Mouse (Mus musculus): ENCODE data around the gene Nubpl. TPM values are rescaled to one million over a fixed set of nuclear protein-coding genes. Genes with fewer than 3 reads are reported as not detected.

Nubpl gene
- polyA plus RNA-seq, 1 experiment from 2014 or later, result 13.3 TPM

DNA sequence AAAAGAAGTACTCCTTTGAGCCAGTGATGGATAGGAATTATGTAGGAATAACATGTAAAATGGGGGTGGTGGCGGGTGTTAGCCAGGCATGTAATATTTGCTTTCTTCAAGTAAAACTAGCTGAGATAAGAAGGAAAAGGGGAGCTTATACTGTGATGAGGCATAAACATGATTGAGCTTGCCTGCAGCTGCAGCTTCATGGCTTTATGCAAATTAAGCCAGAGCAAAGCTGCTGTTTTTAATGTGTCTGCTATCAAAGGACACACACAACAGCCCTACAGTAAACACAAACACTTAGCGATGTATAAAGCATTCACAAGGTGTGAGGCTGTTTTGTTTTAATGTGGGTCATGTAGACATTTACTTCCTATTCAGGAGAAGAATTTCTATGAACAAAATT is 196.4 kb downstream of the Nubpl start:
- Histone ChIP-seq H3K27me3 (no peaks in the 10 kb centered on the region), H3K4me3 (replicated peaks) (no peak overlapping the region), H3K4me1 (peaks cover 9% of the 10 kb centered on the region), H3K27ac (replicated peaks) (no peak overlapping the region), H3K4me2 (replicated peaks) (no peak overlapping the region), H3K36me3 (no peaks in the 10 kb centered on the region), H3K9ac (no peak overlapping the region), H3K9me3 (replicated peaks) (no peaks in the 10 kb centered on the region)
- WGBS, result 73% methylated on average over 2 of the region's 2 CpGs
- ATAC-seq (ENCODE audit: insufficient number of reproducible peaks, low FRiP score, low TSS enrichment, low read depth), result no peak

DNA sequence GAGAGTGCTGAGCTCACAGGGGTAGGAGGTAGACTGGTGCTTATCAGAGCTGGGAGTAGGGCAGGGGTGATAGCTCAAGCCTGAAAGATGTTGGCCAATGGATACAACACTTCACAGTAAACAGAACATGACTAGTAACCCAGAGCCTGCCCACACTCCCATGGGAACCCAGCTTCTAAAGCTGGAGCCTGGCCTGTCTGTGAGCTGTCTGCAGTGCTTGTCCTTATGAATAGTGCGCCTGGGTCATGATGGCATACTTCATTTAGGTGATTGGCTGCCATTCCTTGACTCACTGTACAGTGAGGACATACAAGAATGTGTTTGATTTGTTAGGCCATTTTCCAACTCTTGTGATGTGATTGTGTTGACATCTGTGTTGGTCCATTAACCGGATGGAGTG is 200.5 kb downstream of the Nubpl start:
- Histone ChIP-seq H3K4me2 (replicated peaks) (no peak overlapping the region), H3K4me3 (replicated peaks) (no peak overlapping the region), H3K27me3 (no peaks in the 10 kb centered on the region), H3K9ac (no peak overlapping the region), H3K9me3 (replicated peaks) (no peaks in the 10 kb centered on the region), H3K4me1 (no peaks in the 10 kb centered on the region), H3K27ac (replicated peaks) (no peak overlapping the region), H3K36me3 (no peaks in the 10 kb centered on the region)
- 84% methylated on average over 2 of the region's 2 CpGs for WGBS
- ATAC-seq (ENCODE audit: insufficient number of reproducible peaks, low FRiP score, low TSS enrichment, low read depth), result no peak

DNA sequence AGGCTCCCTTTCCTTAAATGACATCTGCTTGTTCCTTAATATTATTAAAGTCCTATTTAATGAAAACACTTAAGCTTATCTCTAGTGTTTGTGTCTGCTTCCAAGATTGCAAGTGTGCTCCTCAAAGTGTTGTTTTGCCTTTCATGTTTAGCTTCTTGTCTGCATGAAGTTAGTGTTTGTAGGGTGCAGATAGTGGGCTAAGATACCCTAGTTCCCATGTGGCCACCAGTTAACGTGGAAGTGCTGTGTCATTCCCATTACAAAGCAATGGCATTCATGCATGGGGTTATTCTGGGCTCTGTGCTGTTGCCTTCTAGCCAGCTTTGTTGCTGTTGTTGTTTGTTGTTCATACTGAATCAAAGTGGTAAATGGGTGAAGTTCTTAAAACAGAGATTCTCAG is 201.1 kb downstream of the Nubpl start:
- Histone ChIP-seq H3K4me1 (no peaks in the 10 kb centered on the region), H3K27me3 (no peaks in the 10 kb centered on the region), H3K4me2 (replicated peaks) (no peak overlapping the region), H3K36me3 (no peaks in the 10 kb centered on the region), H3K4me3 (replicated peaks) (no peak overlapping the region), H3K9me3 (replicated peaks) (no peaks in the 10 kb centered on the region), H3K9ac (no peak overlapping the region), H3K27ac (replicated peaks) (no peak overlapping the region)
- WGBS, result 68% methylated on average over 1 of the region's 1 CpGs
- no peak for ATAC-seq (ENCODE audit: insufficient number of reproducible peaks, low FRiP score, low TSS enrichment, low read depth)

DNA sequence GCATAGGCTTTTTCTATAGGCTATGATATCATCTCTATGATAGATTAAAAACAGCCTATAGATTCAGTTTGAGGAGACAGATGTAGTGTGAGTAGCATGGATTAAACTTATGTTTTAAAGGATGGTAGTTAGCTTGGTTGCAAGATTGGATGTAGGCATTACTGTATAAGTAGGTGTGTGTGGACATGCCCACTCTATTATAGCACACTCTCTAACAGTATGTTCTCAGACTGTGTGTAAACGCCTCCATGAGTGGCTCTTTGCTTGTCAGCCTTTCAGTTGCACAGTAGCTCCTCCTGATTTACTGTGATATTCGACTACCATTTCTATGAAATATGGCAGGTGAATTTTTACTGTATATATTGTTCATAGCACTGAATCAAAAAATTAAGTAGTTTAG is 205.4 kb downstream of the Nubpl start:
- H3K9me3 ChIP-seq (replicated peaks), result no peaks in the 10 kb centered on the region
- no peaks in the 10 kb centered on the region for H3K4me1 ChIP-seq
- no peak overlapping the region for H3K9ac ChIP-seq
- H3K36me3 ChIP-seq, result no peaks in the 10 kb centered on the region
- no peak overlapping the region for H3K4me3 ChIP-seq (replicated peaks)
- WGBS, result 85% methylated on average over 2 of the region's 2 CpGs
- no peak for ATAC-seq (ENCODE audit: insufficient number of reproducible peaks, low FRiP score, low TSS enrichment, low read depth)
- H3K4me2 ChIP-seq (replicated peaks), result no peak overlapping the region
- no peak overlapping the region for H3K27ac ChIP-seq (replicated peaks)
- no peaks in the 10 kb centered on the region for H3K27me3 ChIP-seq

DNA sequence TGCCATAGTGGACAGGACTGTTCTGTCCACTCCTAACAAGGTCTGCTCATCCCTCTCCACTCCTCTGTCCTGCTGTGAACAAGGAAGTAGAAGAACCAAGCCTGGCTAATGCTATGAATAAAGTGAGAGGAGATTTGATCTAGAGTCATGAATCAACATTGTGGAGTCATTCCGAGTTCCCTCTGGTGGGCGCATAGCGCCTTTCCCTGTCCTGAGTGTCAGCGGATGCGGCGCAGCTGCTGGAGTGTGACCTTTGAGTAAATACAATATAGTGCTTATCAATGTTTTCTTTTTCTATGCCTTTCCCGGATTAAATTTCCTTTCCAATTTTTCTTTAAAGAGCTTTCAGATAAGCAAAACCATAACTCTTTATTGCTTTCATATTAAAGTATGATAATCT is 208.8 kb downstream of the Nubpl start:
- 94% methylated on average over 7 of the region's 7 CpGs for WGBS
- Histone ChIP-seq H3K4me3 (replicated peaks) (no peak overlapping the region), H3K4me1 (no peaks in the 10 kb centered on the region), H3K4me2 (replicated peaks) (no peak overlapping the region), H3K27ac (replicated peaks) (no peak overlapping the region), H3K27me3 (no peaks in the 10 kb centered on the region), H3K9me3 (replicated peaks) (no peaks in the 10 kb centered on the region), H3K36me3 (no peaks in the 10 kb centered on the region), H3K9ac (no peak overlapping the region)
- no peak for ATAC-seq (ENCODE audit: insufficient number of reproducible peaks, low FRiP score, low TSS enrichment, low read depth)

DNA sequence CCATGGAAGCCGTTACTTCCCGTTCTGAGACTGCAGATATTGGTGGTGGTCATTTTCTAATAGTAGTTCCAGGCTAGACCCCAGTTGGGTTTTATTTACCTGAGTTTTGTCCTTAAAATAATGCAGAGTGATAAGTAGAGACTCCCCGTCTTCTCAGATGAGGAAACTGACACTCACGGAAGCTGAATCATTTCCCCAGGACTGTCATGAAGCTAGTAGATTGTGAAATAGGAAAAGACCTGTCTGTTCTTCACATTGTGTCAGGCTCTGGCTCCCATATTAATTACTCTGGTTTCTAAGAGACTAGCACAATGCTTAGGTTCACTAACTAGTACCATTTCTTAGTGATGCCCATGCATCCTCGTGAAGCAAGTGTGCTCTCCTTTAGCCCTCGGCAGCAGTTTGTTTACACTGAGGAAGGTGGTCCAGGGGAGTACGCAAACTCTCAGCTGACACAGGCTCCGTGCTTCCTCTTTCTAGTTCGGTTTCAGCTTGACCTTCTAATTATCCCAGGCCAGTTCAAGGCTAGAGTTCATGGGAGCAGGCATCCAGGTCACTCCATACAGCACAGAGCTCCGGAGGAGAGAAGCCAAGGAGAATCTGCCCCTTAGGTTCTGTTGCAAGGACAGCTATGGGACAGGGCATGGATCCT is 209.9 kb downstream of the Nubpl start:
- Histone ChIP-seq H3K36me3 (no peaks in the 10 kb centered on the region), H3K27me3 (no peaks in the 10 kb centered on the region), H3K4me1 (no peaks in the 10 kb centered on the region), H3K27ac (replicated peaks) (no peak overlapping the region), H3K9me3 (replicated peaks) (no peaks in the 10 kb centered on the region), H3K4me2 (replicated peaks) (no peak overlapping the region), H3K4me3 (replicated peaks) (no peak overlapping the region), H3K9ac (no peak overlapping the region)
- ATAC-seq (ENCODE audit: insufficient number of reproducible peaks, low FRiP score, low TSS enrichment, low read depth), result no peak
- WGBS, result 66% methylated on average over 10 of the region's 10 CpGs

DNA sequence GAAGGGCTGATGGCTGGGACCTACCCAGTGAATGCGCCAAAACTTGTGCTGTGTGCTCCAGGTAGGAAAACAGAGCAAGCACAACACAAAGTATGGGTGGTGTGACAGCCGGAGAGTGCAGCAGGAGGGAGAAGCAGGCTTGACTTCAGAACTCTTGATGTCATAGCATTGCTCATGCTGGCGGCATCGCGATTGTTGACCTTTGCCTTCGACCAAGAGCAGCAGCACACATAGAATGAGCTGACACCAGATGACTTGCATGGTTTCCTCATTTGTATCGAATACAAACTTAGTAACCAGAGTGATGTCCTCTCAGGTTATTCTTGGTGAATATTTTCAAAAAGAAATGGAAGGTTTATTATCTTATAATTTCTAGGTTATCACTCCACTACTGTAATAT is 211.1 kb downstream of the Nubpl start:
- Histone ChIP-seq H3K4me1 (no peaks in the 10 kb centered on the region), H3K4me2 (replicated peaks) (no peak overlapping the region), H3K9ac (no peak overlapping the region), H3K4me3 (replicated peaks) (no peak overlapping the region), H3K27ac (replicated peaks) (no peak overlapping the region), H3K36me3 (no peaks in the 10 kb centered on the region), H3K27me3 (no peaks in the 10 kb centered on the region), H3K9me3 (replicated peaks) (0 out of 2 replicates have a peak, but pooled peaks cover 7% of the 10 kb centered on the region)
- WGBS, result 92% methylated on average over 7 of the region's 7 CpGs
- ATAC-seq (ENCODE audit: insufficient number of reproducible peaks, low FRiP score, low TSS enrichment, low read depth), result no peak

DNA sequence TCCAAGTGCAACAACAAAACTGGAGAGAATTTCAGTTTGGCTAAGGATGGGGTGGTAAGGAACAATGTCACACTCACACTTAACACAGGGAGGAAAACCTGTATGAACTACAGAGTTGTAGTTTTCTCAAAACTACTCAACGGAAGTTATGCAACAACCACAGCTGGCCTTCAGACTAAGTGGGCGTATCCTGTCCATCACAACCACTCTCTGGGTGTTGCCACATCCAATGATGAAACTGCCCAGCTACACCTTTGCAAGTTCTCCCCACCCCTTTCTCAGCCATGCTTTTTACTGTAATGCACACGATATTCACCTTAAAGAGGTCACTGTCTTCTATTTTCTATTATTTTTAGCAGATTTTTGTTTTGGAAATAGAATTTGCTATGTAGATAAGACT is 217.3 kb downstream of the Nubpl start:
- WGBS, result 90% methylated on average over 3 of the region's 3 CpGs
- Histone ChIP-seq H3K4me2 (replicated peaks) (no peak overlapping the region), H3K9ac (no peak overlapping the region), H3K27me3 (no peaks in the 10 kb centered on the region), H3K9me3 (replicated peaks) (0 out of 2 replicates have a peak, but pooled peaks cover 7% of the 10 kb centered on the region), H3K4me1 (no peaks in the 10 kb centered on the region), H3K36me3 (no peaks in the 10 kb centered on the region), H3K27ac (replicated peaks) (no peak overlapping the region), H3K4me3 (replicated peaks) (no peak overlapping the region)
- no peak for ATAC-seq (ENCODE audit: insufficient number of reproducible peaks, low FRiP score, low TSS enrichment, low read depth)

DNA sequence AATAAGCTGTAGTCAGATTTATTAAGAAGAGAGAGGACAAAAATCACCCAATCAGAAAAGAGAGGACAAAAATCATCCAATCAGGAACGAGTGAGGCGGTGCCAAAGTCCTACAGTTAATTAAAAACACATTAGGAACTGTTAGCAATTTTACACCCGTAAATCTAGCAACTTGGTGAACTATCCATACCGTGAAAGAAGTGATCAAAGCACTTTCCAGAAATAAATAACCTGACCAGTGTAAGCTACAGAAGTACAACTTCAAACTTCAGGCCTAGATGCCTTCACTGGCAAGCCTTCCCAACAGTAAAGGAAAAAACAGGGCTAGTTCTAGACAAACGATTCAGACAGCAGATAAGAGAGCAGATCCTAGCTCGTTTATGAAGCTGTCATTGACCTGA is 220.1 kb downstream of the Nubpl start:
- H3K9ac ChIP-seq, result no peak overlapping the region
- no peaks in the 10 kb centered on the region for H3K4me1 ChIP-seq
- H3K9me3 ChIP-seq (replicated peaks), result 0 out of 2 replicates have a peak, but pooled peaks cover 6% of the 10 kb centered on the region
- no peaks in the 10 kb centered on the region for H3K27me3 ChIP-seq
- 51% methylated on average over 6 of the region's 6 CpGs for WGBS
- no peak overlapping the region for H3K27ac ChIP-seq (replicated peaks)
- ATAC-seq (ENCODE audit: insufficient number of reproducible peaks, low FRiP score, low TSS enrichment, low read depth), result no peak
- no peaks in the 10 kb centered on the region for H3K36me3 ChIP-seq
- H3K4me3 ChIP-seq (replicated peaks), result no peak overlapping the region
- H3K4me2 ChIP-seq (replicated peaks), result no peak overlapping the region

DNA sequence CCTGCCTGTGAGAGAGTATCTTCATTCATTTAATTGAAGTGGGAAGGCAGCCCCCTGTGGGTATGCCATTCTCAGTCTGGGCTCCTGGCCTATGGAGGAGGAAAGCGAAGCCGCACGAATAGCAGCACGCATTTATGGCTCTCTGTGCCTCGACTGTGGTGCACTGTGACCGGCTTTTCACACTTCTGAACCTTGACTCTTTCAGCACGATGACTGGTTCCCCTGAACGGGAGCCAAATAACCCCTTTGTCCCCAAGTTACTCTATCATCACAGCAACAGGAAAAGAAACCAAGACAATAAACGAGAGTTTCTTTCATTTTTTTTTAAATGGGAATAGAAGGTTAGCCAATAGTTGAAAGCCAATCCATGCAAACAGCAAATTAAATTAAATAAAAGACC is 220.9 kb downstream of the Nubpl start:
- no peak overlapping the region for H3K27ac ChIP-seq (replicated peaks)
- WGBS, result 72% methylated on average over 9 of the region's 9 CpGs
- no peak overlapping the region for H3K9ac ChIP-seq
- H3K9me3 ChIP-seq (replicated peaks), result no peaks in the 10 kb centered on the region
- no peaks in the 10 kb centered on the region for H3K36me3 ChIP-seq
- H3K4me1 ChIP-seq, result no peaks in the 10 kb centered on the region
- H3K4me2 ChIP-seq (replicated peaks), result no peak overlapping the region
- no peak for ATAC-seq (ENCODE audit: insufficient number of reproducible peaks, low FRiP score, low TSS enrichment, low read depth)
- H3K27me3 ChIP-seq, result no peaks in the 10 kb centered on the region
- no peak overlapping the region for H3K4me3 ChIP-seq (replicated peaks)

DNA sequence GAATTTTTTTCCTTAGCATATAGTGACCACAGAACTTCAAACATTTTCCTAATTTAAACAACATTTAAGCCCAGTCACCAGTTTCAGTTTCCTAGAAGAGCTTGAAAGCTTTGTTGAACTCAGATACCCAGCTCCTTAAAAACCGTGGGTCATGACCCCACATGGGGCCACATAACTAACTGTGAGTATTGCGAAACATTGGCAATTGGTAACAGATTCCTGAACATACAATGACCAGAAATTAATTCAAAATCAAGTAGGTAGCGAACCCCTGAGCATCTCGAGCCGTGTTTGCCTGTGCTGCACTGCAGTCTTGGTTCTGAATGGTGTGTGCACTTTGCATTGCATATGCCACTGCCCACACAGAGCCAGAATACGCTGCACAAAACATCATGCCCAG is 221.6 kb downstream of the Nubpl start:
- no peak overlapping the region for H3K4me2 ChIP-seq (replicated peaks)
- 63% methylated on average over 6 of the region's 6 CpGs for WGBS
- H3K4me1 ChIP-seq, result no peaks in the 10 kb centered on the region
- no peaks in the 10 kb centered on the region for H3K9me3 ChIP-seq (replicated peaks)
- H3K27me3 ChIP-seq, result no peaks in the 10 kb centered on the region
- no peak overlapping the region for H3K27ac ChIP-seq (replicated peaks)
- no peak for ATAC-seq (ENCODE audit: insufficient number of reproducible peaks, low FRiP score, low TSS enrichment, low read depth)
- H3K9ac ChIP-seq, result no peak overlapping the region
- H3K4me3 ChIP-seq (replicated peaks), result no peak overlapping the region
- H3K36me3 ChIP-seq, result no peaks in the 10 kb centered on the region

DNA sequence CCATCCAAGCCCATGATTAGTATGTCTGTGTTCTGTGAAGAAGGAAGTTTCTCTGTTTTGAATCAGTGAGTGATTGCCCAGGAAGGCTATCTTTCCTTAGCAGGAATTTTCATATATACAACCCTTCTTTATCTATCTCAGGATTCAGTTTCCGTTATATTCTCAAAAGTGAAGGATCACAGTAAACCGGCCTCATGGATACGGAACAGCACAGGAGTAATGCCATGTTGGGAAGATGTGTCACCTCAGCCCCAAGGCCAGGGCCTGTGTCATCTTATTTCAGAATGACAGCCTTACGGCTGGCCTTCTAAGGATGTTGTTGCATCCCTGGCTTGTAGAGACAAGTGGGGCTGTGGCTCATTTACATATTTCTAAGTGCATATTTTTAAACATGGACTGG is 231.0 kb downstream of the Nubpl start:
- Histone ChIP-seq H3K27ac (replicated peaks) (no peak overlapping the region), H3K4me2 (replicated peaks) (no peak overlapping the region), H3K27me3 (no peaks in the 10 kb centered on the region), H3K9me3 (replicated peaks) (no peaks in the 10 kb centered on the region), H3K9ac (no peak overlapping the region), H3K4me1 (peaks cover 15% of the 10 kb centered on the region; the same call in 1 of the 2 replicates), H3K36me3 (no peaks in the 10 kb centered on the region), H3K4me3 (replicated peaks) (no peak overlapping the region)
- no peak for ATAC-seq (ENCODE audit: insufficient number of reproducible peaks, low FRiP score, low TSS enrichment, low read depth)
- WGBS, result 83% methylated on average over 4 of the region's 4 CpGs
